Mouse (Mus musculus) forebrain, embryonic 14.5 days (tissue): ENCODE data around the gene Zfp683. TPM values are rescaled to one million over a fixed set of nuclear protein-coding genes. Genes with fewer than 3 reads are reported as not detected.
A peak's percentile ranks its signal among the peaks of the same experiment; 100 is the strongest.

Experiments
- ATAC-seq: fragments of 200-750 bp; cut with Nextera tagmentation; 2 replicates; pipeline ENCODE4 v1.8.0; 2017; ENCODE audit warnings: mild to moderate bottlenecking, moderate library complexity
- DNase-seq: peaks from one replicate; pipeline ENCODE4 v3.0.0-alpha.2; 2015; ENCODE audit warnings: low spot score
- H3K27ac ChIP-seq: fragments of 300-500 bp; sonication (generic); 2 replicates; pipeline ENCODE4 v1.5.1; 2014; ENCODE audit warnings: low read depth, mild to moderate bottlenecking, control low read depth, low read length, moderate library complexity
- H3K27me3 ChIP-seq: fragments of 300-500 bp; sonication (generic); replicated peaks from 2 replicates; pipeline ENCODE4 v1.6.1; 2014; ENCODE audit warnings: low read length, control low read depth, mixed read lengths; ENCODE audit not compliant: control insufficient read depth, insufficient read depth
- H3K36me3 ChIP-seq: fragments of 300-500 bp; sonication (generic); 2 replicates; pipeline ENCODE4 v1.6.1; 2014; ENCODE audit warnings: low read length, control low read depth; ENCODE audit not compliant: control insufficient read depth, insufficient read depth
- H3K4me1 ChIP-seq: fragments of 300-500 bp; sonication (generic); 2 replicates; pipeline ENCODE4 v1.6.1; 2014; ENCODE audit warnings: antibody characterized with exemption, low read length, control low read depth; ENCODE audit not compliant: control insufficient read depth, insufficient read depth
- H3K4me2 ChIP-seq: fragments of 300-500 bp; sonication (generic); 2 replicates; pipeline ENCODE4 v1.6.1; 2014; ENCODE audit warnings: mild to moderate bottlenecking, control low read depth, low read length
- H3K4me3 ChIP-seq: fragments of 300-500 bp; sonication (generic); 2 replicates; pipeline ENCODE4 v1.5.1; 2014; ENCODE audit warnings: low read depth, low read length, control low read depth
- H3K9ac ChIP-seq: fragments of 300-500 bp; sonication (generic); 2 replicates; pipeline ENCODE4 v1.6.1; 2014; ENCODE audit warnings: mild to moderate bottlenecking, low read length, control low read depth, moderate library complexity
- H3K9me3 ChIP-seq: fragments of 300-500 bp; sonication (generic); replicated peaks from 2 replicates; pipeline ENCODE4 v1.6.1; 2016; ENCODE audit warnings: low read length, control low read depth, mixed read lengths; ENCODE audit not compliant: control insufficient read depth
- WGBS: fragments of 180-500 bp; shearing (Covaris S2); extraction: QIAGEN DNeasy Blood & Tissue Kit; methylation state at CpG from one replicate; pipeline ENCODE4 v1.1.7; 2014; 5-methylcytosine and 5-hydroxymethylcytosine counted together
- polyA plus RNA-seq: library from polyadenylated mRNA; unstranded; fragments of >200 nt; fragmentation: Nextera tagmentation; extraction: Ambion mirVana; gene quantifications from 2 replicates; pipeline ENCODE4 v1.2.1, GENCODE M21; 2014

Gene Zfp683
- polyA plus RNA-seq, 1 experiment from 2014 or later: not detected

DNA sequence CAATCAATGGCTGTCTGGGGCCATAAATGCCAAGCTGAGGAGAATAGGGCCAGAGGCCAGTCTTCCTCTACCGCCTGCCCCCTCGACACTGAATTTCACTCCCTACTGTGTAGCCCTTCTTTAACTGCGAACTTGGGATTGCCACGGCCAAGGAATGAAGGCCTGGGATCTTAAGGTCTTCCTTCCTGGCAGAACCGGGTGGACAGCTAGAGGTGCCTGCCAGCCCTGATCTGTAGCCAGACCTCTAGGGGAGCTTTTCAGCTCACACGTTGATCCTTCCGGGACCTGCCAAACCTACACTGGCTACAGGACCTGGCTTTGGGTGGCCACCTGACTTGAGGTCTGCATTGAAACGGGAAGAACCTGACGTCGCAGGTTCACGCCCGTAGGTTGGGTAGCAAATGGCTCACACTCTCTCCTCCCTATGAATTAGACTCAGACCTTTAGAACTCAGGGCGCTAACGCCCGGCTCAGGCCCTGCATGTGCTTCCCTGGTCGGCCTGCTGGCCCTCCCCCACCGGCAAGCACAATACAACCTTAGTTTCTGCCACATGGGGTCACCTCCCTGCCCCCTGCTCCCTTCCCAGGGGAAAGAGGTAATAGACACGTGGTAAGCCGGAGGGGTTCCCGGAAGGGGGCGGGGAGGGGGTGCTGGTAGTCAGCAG, 36.3 kb upstream of the Zfp683 start:
- H3K4me3 ChIP-seq: peak overlapping the region; percentile 24; the same call in 1 of the 2 replicates
- H3K27me3 ChIP-seq: peaks cover 17% of the 10 kb centered on the region
- H3K36me3 ChIP-seq: no peaks in the 10 kb centered on the region
- H3K9ac ChIP-seq: 0 out of 2 replicates have a peak overlapping the region, but pooled peaks have one; percentile 45
- H3K4me1 ChIP-seq: peaks cover 14% of the 10 kb centered on the region
- H3K27ac ChIP-seq: no peak overlapping the region
- no peak for DNase-seq
- ATAC-seq: no peak
- WGBS: 5% methylated on average over 21 of the region's 21 CpGs
- peak overlapping the region; percentile 50 for H3K4me2 ChIP-seq
- no peaks in the 10 kb centered on the region for H3K9me3 ChIP-seq

DNA sequence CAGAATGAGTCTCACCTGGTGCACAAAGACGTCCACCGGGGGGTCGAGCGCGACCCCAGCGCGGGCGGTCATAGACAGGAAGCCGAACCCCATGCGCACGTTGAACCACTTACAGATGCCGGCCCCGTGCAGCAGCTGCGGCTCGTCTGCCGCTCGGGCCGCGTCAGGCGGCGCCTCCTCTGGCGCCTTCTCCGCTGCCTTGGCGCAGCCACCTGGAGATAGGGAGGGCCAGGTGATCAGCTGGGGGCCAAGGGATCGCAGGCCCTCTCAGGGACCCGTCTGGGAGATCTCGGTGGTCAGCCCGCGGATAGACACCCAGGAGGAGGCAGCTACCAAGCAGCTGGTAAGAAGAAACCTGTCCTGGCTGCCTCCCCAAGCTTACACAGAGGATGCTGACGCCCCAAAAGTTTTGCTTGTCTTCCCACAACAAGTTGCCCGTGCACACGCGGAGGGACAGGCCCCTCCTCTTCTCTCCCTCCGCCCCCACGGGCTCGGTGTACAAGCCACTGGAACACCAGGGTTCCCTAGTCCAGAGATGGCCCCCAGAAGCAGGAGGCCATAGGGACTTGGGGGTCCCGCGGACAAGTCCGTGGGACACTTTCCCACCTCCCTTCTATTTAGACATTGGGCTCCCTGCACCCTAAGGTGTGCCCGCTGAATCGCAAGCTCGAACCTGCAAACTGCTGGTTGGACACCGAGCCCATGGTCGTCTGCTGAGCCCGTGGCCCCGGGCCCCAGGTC, 35.4 kb upstream of the Zfp683 start:
- peaks cover 14% of the 10 kb centered on the region for H3K4me1 ChIP-seq
- under 1% methylated on average over 45 of the region's 46 CpGs for WGBS
- ATAC-seq: no peak
- peak; percentile 23 for DNase-seq
- peaks cover 17% of the 10 kb centered on the region for H3K27me3 ChIP-seq
- H3K9me3 ChIP-seq: no peaks in the 10 kb centered on the region
- no peak overlapping the region for H3K27ac ChIP-seq
- peak overlapping the region; percentile 24 for H3K4me3 ChIP-seq
- H3K9ac ChIP-seq: peak overlapping the region; percentile 45; the same call in 1 of the 2 replicates
- peak overlapping the region; percentile 50 for H3K4me2 ChIP-seq
- H3K36me3 ChIP-seq: no peaks in the 10 kb centered on the region

DNA sequence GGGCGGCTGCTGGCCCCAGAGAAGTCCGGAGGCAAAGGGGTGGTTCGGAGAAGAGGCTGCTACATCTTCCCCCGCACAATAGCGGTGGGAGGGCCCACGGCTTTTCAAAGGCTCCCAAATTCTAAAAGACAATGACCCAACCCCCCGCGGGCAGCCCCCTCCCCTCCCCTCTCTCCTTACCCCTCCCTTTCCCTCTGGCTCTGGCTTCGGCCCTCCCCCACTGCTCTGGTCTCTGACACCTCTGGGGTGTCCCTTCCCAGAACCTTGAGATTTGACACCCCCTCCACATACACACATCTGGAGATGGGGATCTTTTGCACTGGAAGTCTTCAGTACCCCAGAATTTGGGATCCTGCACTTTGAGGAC, 34.9 kb upstream of the Zfp683 start, which contains the start of gene Lin28a:
Gene Lin28a, minus strand, starts transcription at position 63 of the 367 bp plus-strand sequence.
- 0 out of 2 replicates have a peak within 1 kb of the TSS, but pooled peaks have one; percentile 44 for H3K27ac ChIP-seq
- H3K4me3 ChIP-seq: peak within 1 kb of the TSS; percentile 24
- no peaks in the 10 kb centered on the region for H3K36me3 ChIP-seq
- DNase-seq (no peak), ATAC-seq (no peak)
- no peaks in the 10 kb centered on the region for H3K9me3 ChIP-seq
- H3K4me1 ChIP-seq: peaks cover 14% of the 10 kb centered on the region
- peaks cover 17% of the 10 kb centered on the region for H3K27me3 ChIP-seq
- 1% methylated on average over 9 of the region's 9 CpGs for WGBS
- H3K9ac ChIP-seq: peak within 1 kb of the TSS; percentile 45; the same call in 1 of the 2 replicates
- peak within 1 kb of the TSS; percentile 50 for H3K4me2 ChIP-seq

DNA sequence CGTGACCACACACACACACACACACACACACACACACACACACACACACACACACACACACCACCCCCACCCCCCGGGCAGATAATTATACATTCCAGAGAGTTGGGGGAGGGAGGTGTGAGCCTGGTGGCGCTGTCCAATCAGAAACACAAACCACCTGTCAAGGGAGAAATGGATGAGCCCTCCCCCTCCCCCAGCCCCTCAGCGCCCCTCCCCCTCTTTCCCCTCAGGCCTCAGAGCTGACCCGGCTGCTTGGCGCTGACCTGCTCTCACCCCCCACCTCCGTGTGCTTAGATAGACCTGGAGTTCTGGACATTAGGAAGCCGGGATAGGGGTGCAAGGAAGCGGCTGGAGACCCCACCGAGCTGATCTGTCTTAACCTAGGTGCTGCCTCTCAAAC, 34.4 kb upstream of the Zfp683 start:
- WGBS: under 1% methylated on average over 8 of the region's 10 CpGs
- H3K27ac ChIP-seq: no peak overlapping the region

DNA sequence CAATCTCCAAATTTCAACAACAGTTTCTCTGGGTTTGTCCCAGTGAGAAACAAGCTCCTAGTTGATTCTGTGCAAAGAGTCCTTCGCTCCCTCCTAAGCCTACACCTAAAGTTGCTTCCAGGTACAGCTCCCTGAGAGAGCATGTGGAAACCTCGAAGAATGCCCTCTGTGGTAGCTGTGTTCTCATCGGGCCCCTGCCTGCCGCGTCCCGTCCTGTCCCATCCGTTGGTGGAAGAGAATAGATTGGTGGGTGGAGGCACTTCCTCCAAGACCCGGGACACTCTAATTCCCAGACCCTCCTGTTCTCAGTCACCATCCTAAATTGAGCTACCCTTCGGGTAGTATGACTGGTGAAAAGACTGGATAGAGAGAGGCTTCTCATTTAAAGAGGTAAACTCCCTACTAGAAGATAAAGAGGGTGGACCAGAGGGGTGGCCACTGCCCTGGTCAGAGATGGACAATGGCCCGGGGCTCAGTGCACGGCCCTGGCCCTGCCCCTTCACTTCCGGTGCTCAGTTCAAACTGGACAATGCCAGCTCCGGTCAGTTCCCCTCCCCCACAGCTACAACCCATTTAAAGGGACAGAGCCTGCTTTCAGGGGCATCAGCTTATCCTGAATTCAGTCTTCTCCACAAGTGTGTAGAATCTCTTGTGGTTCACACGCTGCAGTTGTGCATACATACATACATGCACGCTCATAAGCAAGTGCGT, 33.8 kb upstream of the Zfp683 start:
- Histone ChIP-seq H3K9ac (no peak overlapping the region), H3K27ac (0 out of 2 replicates have a peak overlapping the region, but pooled peaks have one; percentile 44)

More for the DNA sequence above, 34.4 kb upstream of the Zfp683 start:
- H3K4me2 ChIP-seq: peak overlapping the region; percentile 50
- no peak overlapping the region for H3K9ac ChIP-seq
- no peaks in the 10 kb centered on the region for H3K9me3 ChIP-seq
- no peak; the same call in 1 of the 2 replicates for ATAC-seq
- H3K27me3 ChIP-seq: peaks cover 17% of the 10 kb centered on the region
- peaks cover 14% of the 10 kb centered on the region for H3K4me1 ChIP-seq
- peak; percentile 24 for DNase-seq
- H3K4me3 ChIP-seq: no peak overlapping the region
- H3K36me3 ChIP-seq: no peaks in the 10 kb centered on the region

DNA sequence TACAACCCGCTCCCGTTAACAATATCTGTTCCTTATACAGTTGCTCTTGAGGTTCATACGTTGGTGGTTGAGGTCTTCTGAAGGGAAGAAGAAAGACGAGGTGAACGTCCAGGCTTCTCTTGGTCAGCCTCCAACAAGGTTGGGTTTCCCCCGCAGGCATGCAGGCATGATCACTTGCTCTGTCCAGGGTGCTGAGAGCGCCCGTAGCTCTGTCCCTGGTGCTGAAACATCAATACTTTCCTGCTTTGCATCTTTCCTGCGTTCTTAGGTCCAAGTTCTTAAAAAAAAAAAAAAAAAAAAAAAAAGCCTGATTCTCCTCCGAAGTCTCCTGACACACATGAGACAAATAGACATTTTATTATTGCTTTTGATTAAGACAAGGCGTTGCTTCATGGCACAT, 33.0 kb upstream of the Zfp683 start:
- Histone ChIP-seq H3K4me3 (no peak overlapping the region), H3K36me3 (no peaks in the 10 kb centered on the region), H3K9ac (no peak overlapping the region), H3K27ac (no peak overlapping the region), H3K9me3 (no peaks in the 10 kb centered on the region), H3K4me2 (no peak overlapping the region), H3K4me1 (peaks cover 14% of the 10 kb centered on the region), H3K27me3 (peaks cover 17% of the 10 kb centered on the region)
- ATAC-seq: no peak
- 3% methylated on average over 11 of the region's 11 CpGs for WGBS
- DNase-seq: peak; percentile 48

More for the DNA sequence above, 33.8 kb upstream of the Zfp683 start:
- Histone ChIP-seq H3K4me2 (peak overlapping the region; percentile 50), H3K9me3 (no peaks in the 10 kb centered on the region), H3K36me3 (no peaks in the 10 kb centered on the region), H3K27me3 (peaks cover 17% of the 10 kb centered on the region), H3K4me3 (peak overlapping the region; percentile 16), H3K4me1 (peaks cover 14% of the 10 kb centered on the region)
- ATAC-seq (no peak), DNase-seq (peak; percentile 43)
- 2% methylated on average over 16 of the region's 16 CpGs for WGBS

- no peak for DNase-seq
- H3K4me2 ChIP-seq: no peak overlapping the region
- H3K9ac ChIP-seq: no peak overlapping the region
- H3K27me3 ChIP-seq: no peaks in the 10 kb centered on the region
- no peak overlapping the region for H3K4me3 ChIP-seq
- H3K9me3 ChIP-seq: no peaks in the 10 kb centered on the region
- H3K4me1 ChIP-seq: no peaks in the 10 kb centered on the region
- WGBS: 29% methylated on average over 9 of the region's 9 CpGs
- H3K36me3 ChIP-seq: no peaks in the 10 kb centered on the region
- no peak for ATAC-seq
- H3K27ac ChIP-seq: no peak overlapping the region
Measured at GRCm38 (mm10) chr4:134025802-134026201, 27.8 kb upstream of the Zfp683 start.

DNA sequence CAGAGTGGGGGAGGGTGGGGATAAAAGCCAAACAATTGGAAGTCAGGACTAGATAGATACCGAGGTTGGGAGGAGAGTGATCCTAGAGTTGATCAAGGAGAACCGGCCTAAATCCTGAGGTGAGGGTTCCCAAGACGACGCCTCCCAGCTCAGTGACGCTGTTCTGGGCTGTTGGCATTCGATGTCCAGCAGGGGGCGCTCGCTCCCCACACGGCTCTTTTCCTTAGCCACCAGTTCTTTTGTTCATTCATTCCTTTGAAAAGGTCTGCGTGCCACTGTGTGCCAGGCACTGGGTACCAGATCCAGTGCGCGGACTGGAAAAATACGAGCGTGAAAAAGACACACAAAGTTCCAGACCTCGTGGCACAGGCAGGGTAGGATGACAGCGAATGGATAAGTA, 17.7 kb upstream of the Zfp683 start:
- H3K9me3 ChIP-seq: no peaks in the 10 kb centered on the region
- peak; percentile 32; the same call in 1 of the 2 replicates for ATAC-seq
- 5% methylated on average over 16 of the region's 16 CpGs for WGBS
- H3K36me3 ChIP-seq: no peaks in the 10 kb centered on the region
- peak overlapping the region; percentile 35; the same call in 1 of the 2 replicates for H3K9ac ChIP-seq
- H3K4me2 ChIP-seq: no peak overlapping the region
- no peaks in the 10 kb centered on the region for H3K27me3 ChIP-seq
- no peak overlapping the region for H3K4me3 ChIP-seq
- no peak overlapping the region for H3K27ac ChIP-seq
- peak; percentile 89 for DNase-seq
- H3K4me1 ChIP-seq: no peaks in the 10 kb centered on the region
